Mouse (Mus musculus) induced T-regulatory cell, adult 2 months (primary cell): ENCODE results near the gene Plbd2.

Experiments used
- DNase-seq: peaks from one replicate; pipeline ENCODE4 v3.0.0-alpha.2; 2012; ENCODE audit warnings: low read depth

Gene Plbd2

DNA sequence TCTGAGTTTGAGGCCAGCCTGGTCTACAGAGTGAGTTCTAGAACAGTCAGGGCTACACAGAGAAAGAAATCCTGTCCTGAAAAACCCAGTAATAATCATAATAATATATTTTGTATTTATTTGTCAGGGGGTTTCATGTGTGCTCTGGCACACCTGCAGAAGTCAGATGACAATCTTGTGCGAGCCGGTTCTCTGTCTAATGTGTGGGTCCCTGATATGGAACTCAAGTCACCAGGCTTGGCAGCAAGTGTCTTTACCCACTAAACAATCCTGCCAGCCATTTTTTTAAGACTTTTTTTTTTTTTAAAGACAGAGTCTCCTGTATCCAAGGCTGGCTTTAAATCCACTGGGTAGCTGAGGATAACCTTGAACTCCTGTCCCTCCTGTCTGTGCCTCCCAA is 30.1 kb downstream of the Plbd2 start:
- no peak for DNase-seq

DNA sequence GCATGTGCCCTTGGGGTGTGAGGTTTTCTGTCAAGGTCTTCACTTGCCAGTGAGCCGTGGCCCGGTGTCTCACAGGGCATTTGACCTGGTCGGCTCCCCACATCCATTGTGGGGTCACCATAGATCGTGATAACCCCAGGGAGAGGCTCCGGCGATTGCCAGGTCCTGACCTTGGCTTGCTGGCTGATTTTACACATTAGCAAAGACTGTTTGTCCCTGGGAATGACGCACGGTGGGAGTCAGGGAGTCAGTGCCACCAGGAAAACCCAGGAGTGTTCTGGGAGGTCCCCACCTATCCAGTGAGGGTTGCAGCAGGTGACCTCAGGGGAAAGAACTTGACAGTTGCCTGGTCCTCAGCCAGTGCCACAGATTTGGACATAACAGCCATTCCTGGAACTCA is 30.7 kb downstream of the Plbd2 start, which contains the start of gene Sdsl:
TSS of gene Sdsl (minus strand) at position 41 of the 400 bp plus-strand sequence.
- DNase-seq: no peak

DNA sequence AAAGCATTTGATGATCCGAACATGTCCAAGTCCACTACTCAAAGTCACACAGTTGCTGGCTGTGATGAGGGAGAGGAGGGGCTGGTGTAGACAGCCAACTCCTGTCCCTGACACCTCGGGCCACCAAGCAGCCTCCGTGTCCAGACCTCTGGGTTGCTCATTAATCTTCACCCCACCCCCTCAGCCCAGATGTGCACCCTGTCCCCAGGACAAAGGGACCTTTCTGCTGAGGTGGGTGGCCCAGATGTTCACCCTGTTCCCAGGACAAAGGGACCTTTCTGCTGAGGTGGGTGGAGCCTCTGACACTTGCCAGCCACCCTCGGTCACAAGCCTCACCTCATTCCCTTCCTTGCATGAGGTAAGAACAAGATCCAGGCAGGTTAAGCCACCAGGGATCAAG is 31.9 kb downstream of the Plbd2 start:
- DNase-seq: no peak

DNA sequence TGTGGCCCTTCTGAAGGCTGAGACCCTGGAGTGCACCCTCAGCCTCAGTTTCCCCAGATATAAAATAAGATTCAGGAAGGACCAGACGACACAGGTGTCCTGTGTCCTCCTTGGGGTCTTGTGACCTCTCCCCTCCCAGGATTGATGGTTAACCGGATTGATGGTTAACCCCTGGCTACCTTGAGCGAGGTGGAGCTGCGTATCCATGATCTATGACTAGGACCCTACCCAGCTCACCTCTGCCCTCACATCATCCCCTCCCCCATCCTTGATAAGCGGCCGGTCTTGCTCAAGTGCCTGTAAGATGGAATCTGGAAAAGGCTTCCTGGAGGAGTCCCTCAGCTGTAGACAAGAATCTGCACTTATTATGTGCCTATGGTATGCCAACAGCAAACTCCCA is 34.6 kb downstream of the Plbd2 start:
- no peak for DNase-seq

DNA sequence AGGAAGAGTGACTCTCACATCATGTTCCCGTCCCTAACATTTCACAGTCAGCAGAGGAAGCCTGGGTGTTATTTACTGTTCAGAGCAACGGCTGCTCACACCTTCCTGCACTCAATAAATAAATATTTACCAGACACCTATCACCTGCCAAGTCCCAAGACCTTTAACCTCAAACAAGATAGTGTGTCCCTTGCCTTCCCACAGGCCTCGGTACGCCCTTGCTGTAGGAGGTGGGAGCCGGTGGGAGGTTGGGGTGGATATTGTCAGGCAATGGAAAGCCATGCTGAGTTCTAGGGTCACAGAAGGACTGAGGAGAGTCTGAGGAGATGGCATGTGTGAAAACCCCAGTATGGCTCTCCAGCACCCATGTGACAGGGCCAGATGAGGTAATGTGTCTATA is 35.1 kb downstream of the Plbd2 start:
- DNase-seq: no peak

DNA sequence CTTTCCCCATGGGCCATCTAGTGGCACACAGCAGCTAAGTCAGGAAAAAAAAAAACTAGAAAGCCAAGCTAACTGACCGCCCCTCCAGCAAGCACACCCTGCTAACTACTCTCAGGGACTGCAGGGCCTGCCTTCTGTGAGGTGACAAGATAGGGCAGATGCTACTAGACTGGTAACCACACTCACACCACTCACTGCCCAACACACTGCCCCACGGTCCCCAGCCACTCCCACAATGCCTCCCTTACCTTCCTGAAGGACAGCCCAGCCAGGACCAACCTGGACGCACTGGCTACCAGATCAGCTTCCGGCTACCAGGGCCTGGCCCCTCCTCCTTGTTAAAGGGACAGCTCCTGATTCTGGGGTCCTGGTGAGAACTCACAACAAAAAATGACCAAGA is 36.4 kb downstream of the Plbd2 start:
- no peak for DNase-seq

DNA sequence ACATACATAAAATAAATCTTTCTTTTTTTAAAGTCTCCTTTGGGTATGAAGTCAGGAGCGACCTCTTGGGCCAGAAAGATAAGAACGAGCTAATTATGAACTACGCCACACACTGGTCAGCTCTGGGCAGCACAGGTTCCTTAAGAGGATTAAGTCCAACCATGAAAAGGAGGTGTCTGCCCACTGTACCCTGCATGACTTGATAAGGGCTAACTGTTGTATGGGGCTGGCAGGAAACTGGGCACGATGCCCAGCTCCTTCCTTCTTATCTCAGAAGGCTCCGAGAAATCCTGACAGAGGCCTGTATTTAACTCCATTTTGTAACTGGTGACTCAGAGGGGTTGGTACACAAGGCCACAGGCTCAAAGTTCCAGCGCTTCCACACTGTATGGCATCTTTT is 37.6 kb downstream of the Plbd2 start:
- DNase-seq: no peak

DNA sequence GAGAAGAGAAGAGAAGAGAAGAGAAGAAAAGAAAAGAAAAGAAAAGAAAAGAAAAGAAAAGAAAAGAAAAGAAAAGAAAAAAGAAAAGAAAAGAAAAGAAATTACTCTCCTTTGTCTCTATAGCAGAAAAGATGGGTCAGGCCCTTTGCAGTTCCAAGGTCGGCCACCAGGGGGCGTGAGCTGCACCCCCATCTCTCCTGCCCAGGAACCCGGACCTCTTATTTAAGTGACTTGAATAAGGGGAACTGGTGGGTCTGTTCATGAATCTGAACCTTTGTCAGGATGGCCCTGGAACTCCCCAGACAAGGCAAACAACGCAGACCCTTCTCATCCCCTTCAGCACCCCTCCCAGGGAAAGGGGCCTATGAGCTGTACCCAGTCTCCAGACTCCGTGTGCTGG is 38.4 kb downstream of the Plbd2 start:
- DNase-seq: peak; percentile 62

DNA sequence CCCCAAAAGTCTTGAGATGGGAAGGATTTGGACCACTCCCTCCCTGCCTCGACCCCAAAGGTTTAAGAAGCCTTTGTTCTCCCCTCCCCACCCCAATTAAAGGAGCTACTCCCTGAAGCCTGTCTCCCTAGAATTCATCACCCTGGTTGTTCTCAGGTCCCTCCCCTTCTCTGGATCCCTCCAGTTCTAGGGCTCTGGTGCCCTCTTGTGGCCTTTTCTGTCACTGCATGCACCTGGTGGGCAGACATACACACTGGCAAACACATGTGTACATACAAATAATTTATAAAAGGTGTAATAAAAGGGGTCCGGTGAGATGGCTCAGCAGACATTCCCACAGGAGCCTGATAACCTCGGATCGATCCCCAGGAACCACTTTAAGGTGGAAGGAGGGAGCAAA is 39.1 kb downstream of the Plbd2 start:
- DNase-seq: peak; percentile 52

DNA sequence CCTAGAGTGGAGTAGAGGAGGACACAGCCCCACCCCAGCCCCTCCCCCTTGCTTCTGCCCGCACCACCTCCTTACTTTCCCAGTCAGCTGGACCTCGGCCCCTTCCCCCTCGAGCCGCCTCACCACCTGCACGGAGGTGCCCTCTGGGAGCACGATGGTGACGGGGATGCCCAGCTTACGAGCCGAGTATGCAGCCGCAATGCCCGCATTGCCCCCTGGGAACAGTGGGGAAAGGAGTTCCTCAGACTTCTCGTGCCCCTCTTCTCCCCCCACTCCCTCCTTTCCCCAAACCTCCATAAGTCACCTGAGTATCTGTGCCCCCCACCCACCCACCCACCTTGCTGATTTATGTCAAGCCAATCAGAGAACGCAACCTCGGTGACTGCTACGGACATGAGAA is 41.5 kb downstream of the Plbd2 start:
- no peak for DNase-seq

DNA sequence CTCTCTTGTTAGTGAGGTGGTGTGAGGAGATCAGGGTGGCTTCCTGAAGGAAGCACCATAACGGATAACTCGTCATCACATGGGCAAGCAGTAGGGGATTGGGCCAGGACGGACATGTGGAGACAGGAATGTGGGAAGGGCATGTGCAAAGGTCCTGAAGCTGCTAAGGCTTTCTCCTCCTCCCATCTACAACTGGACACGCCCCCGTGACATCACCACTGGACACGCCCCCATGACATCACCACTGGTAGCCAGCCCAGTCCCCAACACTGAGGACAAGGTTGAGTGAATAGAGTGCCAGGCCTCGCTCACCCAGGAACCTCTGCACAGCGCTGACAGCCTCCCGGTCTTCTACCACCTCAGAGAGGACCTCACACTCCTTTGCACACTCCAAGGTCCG is 44.3 kb downstream of the Plbd2 start:
- DNase-seq: peak; percentile 44

DNA sequence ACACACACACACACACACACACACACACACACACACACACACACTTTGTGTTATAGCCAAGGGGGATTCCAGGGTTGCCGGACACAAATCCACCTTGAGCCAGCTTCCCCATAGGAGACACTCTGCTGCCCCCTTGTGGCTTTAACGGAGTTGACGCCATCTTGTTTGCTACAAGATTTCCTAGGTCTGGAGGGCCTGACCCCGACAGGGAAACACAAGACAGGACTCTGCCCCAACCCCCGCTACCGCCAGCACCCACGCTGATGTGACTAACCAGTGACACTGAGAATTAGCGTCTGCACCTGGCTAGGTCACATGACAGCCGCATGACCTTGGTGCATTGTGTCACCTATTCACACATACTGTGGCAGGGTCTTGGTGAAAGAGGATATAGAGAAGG is 45.8 kb downstream of the Plbd2 start:
- DNase-seq: peak; percentile 72

DNA sequence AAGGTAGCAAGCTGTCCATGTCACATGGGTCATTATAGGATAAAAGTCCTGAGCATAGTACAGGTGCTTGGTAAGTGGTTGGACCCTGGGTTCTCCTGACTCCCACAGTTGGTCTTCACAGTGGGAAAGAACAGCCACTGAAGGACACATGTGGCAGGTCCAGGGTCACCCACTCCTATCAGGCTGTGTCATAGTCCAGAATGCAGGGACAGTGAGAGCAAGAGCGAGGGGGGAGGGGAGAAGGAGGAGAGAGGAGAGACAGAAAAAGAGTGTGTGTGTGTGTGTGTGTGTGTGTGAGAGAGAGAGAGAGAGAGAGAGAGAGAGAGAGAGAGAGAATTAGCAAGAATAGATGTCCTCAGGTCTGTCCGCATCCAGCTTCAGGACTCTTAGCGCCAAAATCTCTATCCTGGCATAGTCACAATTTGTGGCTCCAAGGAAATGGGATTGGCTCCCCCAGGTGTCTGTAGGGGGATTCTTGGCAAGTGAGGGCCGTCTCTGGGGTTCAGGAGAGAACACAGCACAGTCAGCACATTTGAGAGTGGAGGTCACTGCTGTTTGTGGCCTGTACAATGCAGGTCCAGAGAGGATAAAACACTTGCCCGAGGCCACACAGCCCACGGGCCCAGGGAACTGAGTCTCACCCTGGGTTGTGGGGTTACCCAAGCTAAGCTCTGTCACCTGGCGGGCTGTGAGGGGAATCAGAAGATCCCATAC is 46.4 kb downstream of the Plbd2 start:
- no peak for DNase-seq

DNA sequence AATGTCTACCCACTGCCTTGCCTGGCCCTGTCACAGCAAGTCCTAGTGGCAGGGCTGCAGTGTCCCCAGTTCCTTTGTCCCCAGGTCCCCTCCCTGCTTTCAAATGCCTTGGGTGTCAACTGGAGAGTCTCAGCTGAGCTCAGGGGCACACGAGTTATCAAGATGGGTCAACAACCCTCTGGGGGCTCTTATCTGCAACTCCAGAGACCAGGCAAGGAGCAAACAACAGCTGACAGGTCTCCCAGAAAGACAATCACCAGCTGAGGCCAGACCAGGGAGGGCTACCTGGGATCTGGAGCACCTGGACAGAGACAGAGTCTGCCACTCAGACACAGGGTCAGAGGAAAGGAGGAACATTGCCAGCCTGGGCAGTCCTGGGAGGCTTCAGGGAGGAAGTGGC is 47.2 kb downstream of the Plbd2 start:
- no peak for DNase-seq

DNA sequence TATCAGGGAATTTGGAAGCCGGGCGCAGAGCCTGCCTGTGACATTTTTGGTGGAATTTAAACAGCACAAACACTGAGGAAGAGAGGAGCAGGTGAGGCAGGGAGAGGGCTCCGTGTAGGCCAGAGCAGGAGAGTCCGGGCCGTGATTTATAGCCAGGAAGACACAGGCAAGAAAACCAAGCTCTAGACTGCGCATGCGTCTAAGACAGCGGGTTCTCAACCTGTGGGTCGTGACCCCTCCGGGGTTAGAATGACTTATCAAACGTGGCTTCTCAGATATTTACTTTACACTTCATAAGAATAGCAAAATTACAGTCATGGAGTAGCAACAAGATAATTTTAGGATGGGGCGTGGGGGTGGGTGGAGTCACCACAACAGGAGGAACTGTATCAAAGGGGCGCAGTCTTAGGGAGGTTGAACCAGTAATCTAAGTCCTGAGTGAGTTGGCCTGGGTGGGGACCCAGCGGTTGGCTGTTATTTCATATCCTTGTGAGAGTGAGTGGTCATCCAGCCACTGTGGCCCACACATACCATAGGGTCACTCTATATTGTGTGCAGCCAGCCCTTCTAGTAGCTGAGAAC is 48.6 kb downstream of the Plbd2 start:
- no peak for DNase-seq

DNA sequence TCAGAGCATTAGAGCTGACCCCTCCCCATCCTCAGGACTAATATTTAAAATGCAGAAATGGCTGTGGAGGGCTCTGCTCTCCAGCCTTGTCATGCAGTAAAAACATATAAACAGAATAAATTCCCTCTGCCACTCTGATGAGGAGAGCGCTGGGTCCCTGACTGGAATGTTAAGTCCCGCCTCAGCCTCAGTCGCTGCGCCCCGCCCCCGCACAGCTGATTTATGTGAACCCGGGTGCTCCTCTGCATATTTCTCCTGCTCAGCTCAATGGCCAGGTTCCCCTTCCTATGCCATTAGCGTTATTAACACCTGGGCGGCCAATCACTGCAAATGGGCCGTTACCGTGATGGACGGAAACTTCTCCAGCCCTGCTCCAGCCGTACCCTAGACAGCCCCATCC is 56.1 kb downstream of the Plbd2 start:
- DNase-seq: no peak

DNA sequence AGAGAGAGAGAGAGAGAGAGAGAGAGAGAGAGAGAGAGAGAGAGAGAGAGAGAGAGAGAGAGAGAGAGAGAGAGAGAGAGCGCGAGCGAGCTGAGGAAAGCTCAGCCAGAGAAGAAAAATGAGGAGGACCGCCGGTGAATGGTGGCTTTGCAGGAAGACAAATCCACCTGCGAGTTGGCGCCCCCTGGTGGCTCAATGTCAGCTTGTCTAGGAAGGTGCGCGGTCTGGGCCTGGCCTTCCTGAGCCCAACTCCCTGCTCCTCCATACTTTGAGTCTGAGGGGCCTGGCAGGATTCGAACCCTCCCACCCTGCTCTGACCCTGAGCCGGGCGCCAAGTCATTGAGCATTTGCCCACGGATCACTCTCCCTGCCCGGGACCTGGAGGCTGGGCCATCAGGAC is 62.7 kb downstream of the Plbd2 start:
- DNase-seq: peak; percentile 86

DNA sequence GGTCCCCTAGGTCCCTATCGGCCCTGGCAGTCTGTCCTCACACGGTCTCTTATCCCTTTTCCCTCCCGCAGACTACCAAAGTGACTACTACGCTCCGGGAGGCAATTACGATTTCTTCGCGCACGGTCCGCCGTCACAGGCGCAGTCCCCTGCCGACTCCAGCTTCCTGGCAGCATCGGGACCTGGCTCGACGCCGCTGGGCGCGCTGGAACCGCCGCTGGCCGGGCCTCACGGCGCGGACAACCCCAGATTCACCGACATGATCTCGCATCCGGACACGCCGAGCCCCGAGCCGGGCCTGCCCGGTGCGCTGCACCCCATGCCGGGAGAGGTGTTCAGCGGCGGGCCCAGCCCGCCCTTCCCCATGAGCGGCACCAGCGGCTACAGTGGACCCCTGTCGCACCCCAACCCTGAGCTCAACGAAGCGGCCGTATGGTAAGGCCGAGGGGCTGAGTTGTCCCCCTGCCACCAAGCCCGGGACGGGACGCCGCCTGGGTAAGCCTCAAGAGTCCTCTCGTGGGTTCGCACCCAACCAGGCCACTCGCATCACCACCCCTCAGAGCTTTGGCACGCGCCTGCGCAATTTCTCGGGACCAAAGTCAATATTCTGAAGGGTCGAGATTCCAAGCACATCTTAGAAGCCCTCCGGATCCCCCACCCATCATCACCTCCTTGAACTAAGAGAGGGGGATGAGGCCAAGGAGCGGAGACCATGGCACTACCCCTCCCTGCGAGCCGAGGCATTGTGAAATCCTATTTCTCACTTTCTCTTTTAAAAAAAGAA is 63.3 kb downstream of the Plbd2 start:
- no peak for DNase-seq

DNA sequence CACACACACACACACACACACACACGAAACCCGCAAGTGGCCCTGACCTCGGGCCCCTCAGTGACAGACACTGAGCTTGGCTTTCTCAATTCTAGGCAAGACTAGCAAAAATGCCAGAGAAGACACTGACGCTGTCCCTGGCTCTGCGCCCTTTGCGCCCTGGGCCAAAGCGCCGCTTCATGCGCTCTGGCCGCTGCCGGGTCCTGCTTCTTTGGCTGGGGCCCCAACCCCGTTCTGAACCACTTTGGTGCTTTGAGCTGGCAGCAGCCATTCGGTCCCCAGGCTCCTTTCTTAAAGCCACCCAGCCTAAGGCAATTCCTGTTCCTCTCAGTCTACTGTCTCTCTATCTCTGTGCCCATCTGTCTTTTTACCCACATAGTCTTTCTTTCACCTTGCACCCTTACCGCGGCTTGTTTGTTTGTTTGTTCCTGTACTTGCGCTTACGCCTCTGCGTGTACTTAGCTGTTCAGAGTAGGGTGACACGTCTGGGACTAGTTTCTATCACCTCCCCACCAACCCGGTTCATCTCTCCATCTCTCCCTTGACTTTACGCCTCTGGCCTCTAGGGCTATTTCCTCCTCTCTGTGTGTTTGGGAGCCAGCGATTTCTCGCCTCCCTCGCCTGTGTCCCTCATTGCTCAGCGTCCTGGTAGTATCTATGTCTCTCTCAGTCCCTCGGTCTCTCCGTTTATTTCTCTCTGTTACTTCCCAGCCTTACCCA is 64.3 kb downstream of the Plbd2 start:
- DNase-seq: peak; percentile 49

DNA sequence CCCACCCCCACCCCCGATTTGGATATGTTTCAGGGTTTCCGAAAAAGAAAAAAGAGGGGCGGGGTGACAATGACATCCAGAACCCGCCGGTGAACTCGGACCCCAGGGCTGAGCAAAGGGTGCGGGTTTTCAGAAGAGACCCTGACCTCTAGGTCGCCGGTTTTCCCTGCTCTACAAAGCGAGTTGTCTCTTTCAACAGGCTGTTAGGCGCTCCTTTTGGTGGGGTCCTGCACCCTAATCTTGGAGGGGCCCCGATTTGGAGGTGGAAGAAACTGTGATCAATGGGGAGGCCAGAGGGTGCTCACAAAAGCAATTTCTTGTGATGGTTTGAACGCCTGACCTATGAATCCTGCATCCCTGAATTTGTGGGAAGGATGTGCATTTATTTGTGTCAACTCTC is 65.0 kb downstream of the Plbd2 start:
- DNase-seq: no peak

DNA sequence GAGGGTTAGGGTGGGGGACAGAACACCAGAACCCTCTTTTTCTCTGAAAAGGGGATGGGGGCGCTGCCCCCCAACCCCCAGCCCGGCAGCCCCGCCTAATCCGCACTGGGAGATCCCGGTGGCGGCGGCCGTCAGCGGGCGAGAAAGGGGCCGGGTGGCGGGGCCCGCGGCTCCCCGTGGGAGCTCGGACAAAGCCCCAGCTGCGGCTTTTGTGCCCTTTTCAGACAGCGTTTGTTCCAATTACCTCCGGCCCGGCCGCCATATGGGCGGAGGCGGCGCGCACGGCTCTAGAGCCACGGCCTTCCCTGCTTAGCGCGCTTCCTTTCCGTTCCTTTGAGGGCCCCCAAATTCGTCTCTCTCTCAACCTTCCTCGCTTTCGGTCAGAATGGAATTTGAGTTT is 65.4 kb downstream of the Plbd2 start:
- no peak for DNase-seq

DNA sequence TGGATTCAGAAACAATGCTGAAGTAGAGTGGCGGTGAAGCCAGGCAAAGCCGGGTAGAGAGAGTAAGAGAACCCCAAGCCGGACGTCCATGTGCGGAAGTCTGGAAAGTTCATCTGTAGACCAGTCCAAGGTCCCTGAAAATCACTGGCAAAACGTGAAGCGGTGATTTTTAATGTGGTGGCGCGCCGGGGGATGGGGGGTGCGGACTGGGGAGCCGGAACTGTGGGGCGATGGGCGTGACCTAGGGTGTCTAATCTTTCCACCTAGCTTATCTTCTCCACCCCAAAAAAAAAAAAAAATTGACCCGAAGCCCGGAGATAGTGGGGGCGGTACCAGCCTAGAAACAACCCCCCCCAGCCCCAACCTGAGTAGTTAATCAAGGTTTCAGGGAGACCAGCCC is 65.9 kb downstream of the Plbd2 start:
- no peak for DNase-seq
